23 mouse cellular contexts compared by ENCODE assay signal in genomic region chr5:89906884-89907431, GRCm38 (mm10). TPM values are rescaled to one million over a fixed set of nuclear protein-coding genes. Genes with fewer than 3 reads are reported as not detected.
DNase-seq lines count a peak whose midpoint lies in the region; ATAC-seq and TF ChIP-seq lines count a peak whose summit lies in the region.
"Had no signal": no experiment of that assay in that cellular context is flagged by ENCODE, and none has a peak within 500 bp of the region (broad histone marks: within the 10 kb centered on the region; RNA-seq: fewer than 3 reads in every experiment).

No protein-coding gene starts in this region.

- no peak overlapping the region for H3K27ac ChIP-seq in forebrain, embryonic 12.5 days
- no peak overlapping the region for H3K27ac ChIP-seq in forebrain, postnatal 0 days (ENCODE audit: low read depth, low read length)
- H3K27ac ChIP-seq in midbrain, embryonic 12.5 days (replicated peaks), result no peak overlapping the region
- H3K27ac ChIP-seq: heart, embryonic 10.5 days; kidney, postnatal 0 days; limb, embryonic 13.5 days; liver, embryonic 13.5 days; neural tube, embryonic 13.5 days; stomach, embryonic 15.5 days had no signal

- H3K27me3 ChIP-seq in forebrain, embryonic 12.5 days, result no peaks in the 10 kb centered on the region
- H3K27me3 ChIP-seq in forebrain, postnatal 0 days (ENCODE audit: insufficient read depth, low read length), result no peaks in the 10 kb centered on the region
- peaks cover 9% of the 10 kb centered on the region; the same call in 1 of the 2 replicates for H3K27me3 ChIP-seq in midbrain, embryonic 12.5 days
- H3K27me3 ChIP-seq: limb, embryonic 13.5 days; liver, embryonic 13.5 days; neural tube, embryonic 13.5 days; stomach, embryonic 15.5 days had no signal

- 6% methylated on average over 13 of the region's 13 CpGs for WGBS in forebrain, embryonic 12.5 days
- 11% methylated on average over 13 of the region's 13 CpGs for WGBS in forebrain, postnatal 0 days
- WGBS in midbrain, embryonic 12.5 days, result 17% methylated on average over 13 of the region's 13 CpGs

- no peak for DNase-seq in forebrain, postnatal 0 days
- peak; percentile 42 for DNase-seq in brain, embryonic 14.5 days (ENCODE audit: low read depth)
- DNase-seq in embryo, embryonic 9.5 days (ENCODE audit: extremely low spot score), result peak; percentile 40
- no peak for DNase-seq in lung, postnatal 36 days
- DNase-seq: adrenal gland, postnatal 25 days; cerebellum, adult 11-12 months; cerebellum, postnatal 36 days; gastrocnemius, postnatal 36 days; heart, postnatal 10 days; kidney, adult 18-20 months; liver, embryonic 13.5 days; lung, embryonic 14.5 days; lung, postnatal 4 days; thymus, adult 18-20 months; thymus, postnatal 4 days had no signal

- no peak overlapping the region for H3K4me2 ChIP-seq in forebrain, embryonic 12.5 days
- H3K4me2 ChIP-seq in forebrain, postnatal 0 days (ENCODE audit: low read depth), result no peak overlapping the region
- 0 out of 2 replicates have a peak overlapping the region, but pooled peaks have one; percentile 14 for H3K4me2 ChIP-seq in midbrain, embryonic 12.5 days (replicated peaks)
- H3K4me2 ChIP-seq: limb, embryonic 13.5 days; liver, embryonic 13.5 days; lung, embryonic 14.5 days; neural tube, embryonic 13.5 days; stomach, embryonic 15.5 days had no signal

- H3K36me3 ChIP-seq in forebrain, embryonic 12.5 days (replicated peaks), result no peaks in the 10 kb centered on the region
- H3K36me3 ChIP-seq in forebrain, postnatal 0 days (ENCODE audit: insufficient read depth), result no peaks in the 10 kb centered on the region
- H3K36me3 ChIP-seq in midbrain, embryonic 12.5 days, result no peaks in the 10 kb centered on the region
- H3K36me3 ChIP-seq: heart, embryonic 10.5 days; limb, embryonic 13.5 days; liver, embryonic 13.5 days; neural tube, embryonic 13.5 days; stomach, embryonic 15.5 days had no signal

- TF ChIP-seq CTCF in forebrain, postnatal 0 days (IDR thresholded peaks at IDR 0.05; ENCODE audit: low read depth), result no peak
- TF ChIP-seq CTCF in brain, embryonic 14.5 days (IDR thresholded peaks at IDR 0.05; ENCODE audit: borderline replicate concordance, extremely low read depth, insufficient read depth, insufficient read length), result no peak

- no peak for TF ChIP-seq POLR2A in brain, embryonic 14.5 days (IDR thresholded peaks at IDR 0.05; ENCODE audit: borderline replicate concordance, extremely low read depth, insufficient read depth, insufficient read length, poor library complexity, severe bottlenecking)

- peaks cover 14% of the 10 kb centered on the region for H3K4me1 ChIP-seq in forebrain, embryonic 12.5 days
- no peaks in the 10 kb centered on the region; the same call in 1 of the 2 replicates for H3K4me1 ChIP-seq in forebrain, postnatal 0 days (ENCODE audit: insufficient read depth)
- H3K4me1 ChIP-seq in midbrain, embryonic 12.5 days, result peaks cover 10% of the 10 kb centered on the region
- H3K4me1 ChIP-seq: heart, embryonic 10.5 days; limb, embryonic 13.5 days; liver, embryonic 13.5 days; stomach, embryonic 15.5 days had no signal

- H3K9ac ChIP-seq in forebrain, embryonic 12.5 days, result no peak overlapping the region
- H3K9ac ChIP-seq in forebrain, postnatal 0 days, result no peak overlapping the region
- no peak overlapping the region for H3K9ac ChIP-seq in midbrain, embryonic 12.5 days (replicated peaks)
- H3K9ac ChIP-seq: limb, embryonic 13.5 days; liver, embryonic 13.5 days; lung, embryonic 14.5 days; neural tube, embryonic 13.5 days; stomach, embryonic 15.5 days had no signal

- H3K4me3 ChIP-seq in forebrain, embryonic 12.5 days (replicated peaks), result no peak overlapping the region
- no peak overlapping the region for H3K4me3 ChIP-seq in forebrain, postnatal 0 days (ENCODE audit: low read depth, low read length)
- H3K4me3 ChIP-seq in midbrain, embryonic 12.5 days, result no peak overlapping the region
- H3K4me3 ChIP-seq: heart, embryonic 10.5 days; limb, embryonic 13.5 days; liver, embryonic 13.5 days; neural tube, embryonic 13.5 days; stomach, embryonic 15.5 days had no signal

- no peaks in the 10 kb centered on the region for H3K9me3 ChIP-seq in forebrain, embryonic 12.5 days
- no peaks in the 10 kb centered on the region for H3K9me3 ChIP-seq in forebrain, postnatal 0 days (ENCODE audit: low read length)
- no peaks in the 10 kb centered on the region for H3K9me3 ChIP-seq in midbrain, embryonic 12.5 days
- H3K9me3 ChIP-seq: heart, embryonic 10.5 days; limb, embryonic 13.5 days; liver, embryonic 13.5 days; neural tube, embryonic 13.5 days; stomach, embryonic 15.5 days had no signal

- ATAC-seq in forebrain, embryonic 12.5 days (ENCODE audit: low FRiP score), result peak; percentile 57; the same call in 1 of the 2 replicates
- ATAC-seq in forebrain, postnatal 0 days, result no peak; the same call in 1 of the 2 replicates
- peak; percentile 62; the same call in 1 of the 2 replicates for ATAC-seq in midbrain, embryonic 12.5 days (ENCODE audit: low FRiP score, low read depth)
- ATAC-seq in CD4-positive, CD25-positive, alpha-beta regulatory T cell, adult 4 months, result no peak

RNA-seq across cellular contexts. Expression of gene Adamts3, which starts 23.8 kb away (rescaled TPM):
- polyA plus RNA-seq in forebrain, embryonic 12.5 days (2016; fragmentation: Nextera tagmentation; extraction: Ambion mirVana), result 4.4 and 5.1 TPM in 2 replicates
- 27.0 and 32.2 TPM in 2 replicates for total RNA-seq in forebrain, postnatal 0 days (2014; rRNA removed)
- 5.3 and 5.8 TPM in 2 replicates for polyA plus RNA-seq in forebrain, postnatal 0 days (2015; fragmentation: Nextera tagmentation; extraction: Ambion mirVana)
- 7.9 and 9.9 TPM in 2 replicates for polyA plus RNA-seq in brain, embryonic 14.5 days (2012; rRNA removed)
- polyA plus RNA-seq in midbrain, embryonic 12.5 days (2016; fragmentation: Nextera tagmentation; extraction: Ambion mirVana), result 3.0 and 4.2 TPM in 2 replicates
- not detected for polyA plus RNA-seq in CD4-positive, CD25-positive, alpha-beta regulatory T cell, adult 4 months (2017; shearing (Covaris generic))

Comparison
In these comparisons a context has a peak if more than half of its experiments do, and no peak if none do; other contexts are left out.
1. ATAC-seq: peak in forebrain, embryonic 12.5 days (single experiment) and midbrain, embryonic 12.5 days (single experiment); none in forebrain, postnatal 0 days (single experiment) and CD4-positive, CD25-positive, alpha-beta regulatory T cell, adult 4 months (single experiment).
2. DNase-seq: peak in brain, embryonic 14.5 days (single experiment) and embryo, embryonic 9.5 days (single experiment); none in forebrain, postnatal 0 days (single experiment) and lung, postnatal 36 days (single experiment).